Mouse (Mus musculus): ENCODE data around the gene Krtap15. TPM values are rescaled to one million over a fixed set of nuclear protein-coding genes. Genes with fewer than 3 reads are reported as not detected.

Gene Krtap15
- not detected for polyA plus RNA-seq (2014; fragmentation: Illumina TruSeq; extraction: RNeasy Lipid Tissue Mini Kit (QIAGEN cat#74804); ENCODE audit: low read depth, low replicate concordance)

GRCm38 (mm10) chr16:88820066-88820465 is at the start of gene Krtap15:
Gene Krtap15 (plus strand): TSS chr16:88820215.

GRCm38 (mm10) chr16:88774106-88774505 is 45.9 kb upstream of the Krtap15 start, which contains the start of gene 2310057N15Rik:
Gene 2310057N15Rik (minus strand): TSS chr16:88774206.

GRCm38 (mm10) chr16:88777596-88777995 is 42.4 kb upstream of the Krtap15 start, which contains the start of gene Gm5965:
Gene Gm5965 (plus strand): TSS chr16:88777896.

GRCm38 (mm10) chr16:88811827-88812226 is 8.2 kb upstream of the Krtap15 start, which contains the start of gene Gm20741:
Gene Gm20741 (minus strand): TSS chr16:88812220.

GRCm38 (mm10) chr16:88826095-88826652 is 6.2 kb downstream of the Krtap15 start, which contains the start of gene Krtap14:
Gene Krtap14 (minus strand): TSS chr16:88826145.

GRCm38 (mm10) chr16:88869311-88869710 is 49.3 kb downstream of the Krtap15 start, which contains the start of gene Krtap19-1:
Gene Krtap19-1 (minus strand): TSS chr16:88869411.

GRCm38 (mm10) chr16:88874169-88874568 is 54.2 kb downstream of the Krtap15 start, which contains the start of gene Krtap19-2:
Gene Krtap19-2 (minus strand): TSS chr16:88874269.

GRCm38 (mm10) chr16:88877938-88878337 is 57.9 kb downstream of the Krtap15 start, which contains the start of gene Krtap19-3:
Gene Krtap19-3 (minus strand): TSS chr16:88878038.

Other genes starting within 250 kb of the Krtap15 start
- not detected for gene Krtap24-1, start 207.9 kb upstream of the Krtap15 start, polyA plus RNA-seq (2014; fragmentation: Illumina TruSeq; extraction: RNeasy Lipid Tissue Mini Kit (QIAGEN cat#74804); ENCODE audit: low read depth, low replicate concordance)
- not detected for gene 2310079G19Rik, start 192.5 kb upstream of the Krtap15 start, polyA plus RNA-seq (2014; fragmentation: Illumina TruSeq; extraction: RNeasy Lipid Tissue Mini Kit (QIAGEN cat#74804); ENCODE audit: low read depth, low replicate concordance)
- gene Krtap26-1, start 172.4 kb upstream of the Krtap15 start, polyA plus RNA-seq (2014; fragmentation: Illumina TruSeq; extraction: RNeasy Lipid Tissue Mini Kit (QIAGEN cat#74804); ENCODE audit: low read depth, low replicate concordance) = not detected
- not detected for gene Krtap27-1, start 148.5 kb upstream of the Krtap15 start, polyA plus RNA-seq (2014; fragmentation: Illumina TruSeq; extraction: RNeasy Lipid Tissue Mini Kit (QIAGEN cat#74804); ENCODE audit: low read depth, low replicate concordance)
- gene 2310061N02Rik, start 112.3 kb upstream of the Krtap15 start, polyA plus RNA-seq (2014; fragmentation: Illumina TruSeq; extraction: RNeasy Lipid Tissue Mini Kit (QIAGEN cat#74804); ENCODE audit: low read depth, low replicate concordance) = not detected
- gene Krtap13-1, start 91.4 kb upstream of the Krtap15 start, polyA plus RNA-seq (2014; fragmentation: Illumina TruSeq; extraction: RNeasy Lipid Tissue Mini Kit (QIAGEN cat#74804); ENCODE audit: low read depth, low replicate concordance) = not detected
- not detected for gene Krtap13, start 68.6 kb upstream of the Krtap15 start, polyA plus RNA-seq (2014; fragmentation: Illumina TruSeq; extraction: RNeasy Lipid Tissue Mini Kit (QIAGEN cat#74804); ENCODE audit: low read depth, low replicate concordance)
- gene 2310034C09Rik, start 61.4 kb upstream of the Krtap15 start, polyA plus RNA-seq (2014; fragmentation: Illumina TruSeq; extraction: RNeasy Lipid Tissue Mini Kit (QIAGEN cat#74804); ENCODE audit: low read depth, low replicate concordance) = not detected
- gene 2310057N15Rik, start 46.0 kb upstream of the Krtap15 start, polyA plus RNA-seq (2014; fragmentation: Illumina TruSeq; extraction: RNeasy Lipid Tissue Mini Kit (QIAGEN cat#74804); ENCODE audit: low read depth, low replicate concordance) = not detected
- not detected for gene Gm5965, start 42.3 kb upstream of the Krtap15 start, polyA plus RNA-seq (2014; fragmentation: Illumina TruSeq; extraction: RNeasy Lipid Tissue Mini Kit (QIAGEN cat#74804); ENCODE audit: low read depth, low replicate concordance)
- not detected for gene Gm20741, start 8.0 kb upstream of the Krtap15 start, polyA plus RNA-seq (2014; fragmentation: Illumina TruSeq; extraction: RNeasy Lipid Tissue Mini Kit (QIAGEN cat#74804); ENCODE audit: low read depth, low replicate concordance)
- not detected for gene Krtap14, start 5.9 kb downstream of the Krtap15 start, polyA plus RNA-seq (2014; fragmentation: Illumina TruSeq; extraction: RNeasy Lipid Tissue Mini Kit (QIAGEN cat#74804); ENCODE audit: low read depth, low replicate concordance)
- not detected for gene Krtap19-1, start 49.2 kb downstream of the Krtap15 start, polyA plus RNA-seq (2014; fragmentation: Illumina TruSeq; extraction: RNeasy Lipid Tissue Mini Kit (QIAGEN cat#74804); ENCODE audit: low read depth, low replicate concordance)
- gene Krtap19-2, start 54.1 kb downstream of the Krtap15 start, polyA plus RNA-seq (2014; fragmentation: Illumina TruSeq; extraction: RNeasy Lipid Tissue Mini Kit (QIAGEN cat#74804); ENCODE audit: low read depth, low replicate concordance) = not detected
- gene Krtap19-3, start 57.8 kb downstream of the Krtap15 start, polyA plus RNA-seq (2014; fragmentation: Illumina TruSeq; extraction: RNeasy Lipid Tissue Mini Kit (QIAGEN cat#74804); ENCODE audit: low read depth, low replicate concordance) = not detected
- not detected for gene Krtap19-4, start 64.9 kb downstream of the Krtap15 start, polyA plus RNA-seq (2014; fragmentation: Illumina TruSeq; extraction: RNeasy Lipid Tissue Mini Kit (QIAGEN cat#74804); ENCODE audit: low read depth, low replicate concordance)
- not detected for gene Krtap19-5, start 76.2 kb downstream of the Krtap15 start, polyA plus RNA-seq (2014; fragmentation: Illumina TruSeq; extraction: RNeasy Lipid Tissue Mini Kit (QIAGEN cat#74804); ENCODE audit: low read depth, low replicate concordance)
- not detected for gene Krtap19-9b, start 112.0 kb downstream of the Krtap15 start, polyA plus RNA-seq (2014; fragmentation: Illumina TruSeq; extraction: RNeasy Lipid Tissue Mini Kit (QIAGEN cat#74804); ENCODE audit: low read depth, low replicate concordance)
- not detected for gene Krtap16-3, start 142.7 kb downstream of the Krtap15 start, polyA plus RNA-seq (2014; fragmentation: Illumina TruSeq; extraction: RNeasy Lipid Tissue Mini Kit (QIAGEN cat#74804); ENCODE audit: low read depth, low replicate concordance)
- not detected for gene Krtap22-2, start 190.5 kb downstream of the Krtap15 start, polyA plus RNA-seq (2014; fragmentation: Illumina TruSeq; extraction: RNeasy Lipid Tissue Mini Kit (QIAGEN cat#74804); ENCODE audit: low read depth, low replicate concordance)
- gene Gm10229, start 195.1 kb downstream of the Krtap15 start, polyA plus RNA-seq (2014; fragmentation: Illumina TruSeq; extraction: RNeasy Lipid Tissue Mini Kit (QIAGEN cat#74804); ENCODE audit: low read depth, low replicate concordance) = not detected
- gene Krtap6-1, start 211.5 kb downstream of the Krtap15 start, polyA plus RNA-seq (2014; fragmentation: Illumina TruSeq; extraction: RNeasy Lipid Tissue Mini Kit (QIAGEN cat#74804); ENCODE audit: low read depth, low replicate concordance) = not detected
- gene Gm10228, start 221.3 kb downstream of the Krtap15 start, polyA plus RNA-seq (2014; fragmentation: Illumina TruSeq; extraction: RNeasy Lipid Tissue Mini Kit (QIAGEN cat#74804); ENCODE audit: low read depth, low replicate concordance) = not detected
- not detected for gene Krtap6-5, start 227.7 kb downstream of the Krtap15 start, polyA plus RNA-seq (2014; fragmentation: Illumina TruSeq; extraction: RNeasy Lipid Tissue Mini Kit (QIAGEN cat#74804); ENCODE audit: low read depth, low replicate concordance)
- gene 1110025L11Rik, start 243.8 kb downstream of the Krtap15 start, polyA plus RNA-seq (2014; fragmentation: Illumina TruSeq; extraction: RNeasy Lipid Tissue Mini Kit (QIAGEN cat#74804); ENCODE audit: low read depth, low replicate concordance) = not detected